Mouse (Mus musculus): Measurements from ENCODE around the gene Tmem115.
"Not testable (repeated sequence)": the region's sequence is repeated elsewhere in the genome, so short reads cannot be mapped to it uniquely, and the experiment has no call there.

The Tmem115 gene

DNA sequence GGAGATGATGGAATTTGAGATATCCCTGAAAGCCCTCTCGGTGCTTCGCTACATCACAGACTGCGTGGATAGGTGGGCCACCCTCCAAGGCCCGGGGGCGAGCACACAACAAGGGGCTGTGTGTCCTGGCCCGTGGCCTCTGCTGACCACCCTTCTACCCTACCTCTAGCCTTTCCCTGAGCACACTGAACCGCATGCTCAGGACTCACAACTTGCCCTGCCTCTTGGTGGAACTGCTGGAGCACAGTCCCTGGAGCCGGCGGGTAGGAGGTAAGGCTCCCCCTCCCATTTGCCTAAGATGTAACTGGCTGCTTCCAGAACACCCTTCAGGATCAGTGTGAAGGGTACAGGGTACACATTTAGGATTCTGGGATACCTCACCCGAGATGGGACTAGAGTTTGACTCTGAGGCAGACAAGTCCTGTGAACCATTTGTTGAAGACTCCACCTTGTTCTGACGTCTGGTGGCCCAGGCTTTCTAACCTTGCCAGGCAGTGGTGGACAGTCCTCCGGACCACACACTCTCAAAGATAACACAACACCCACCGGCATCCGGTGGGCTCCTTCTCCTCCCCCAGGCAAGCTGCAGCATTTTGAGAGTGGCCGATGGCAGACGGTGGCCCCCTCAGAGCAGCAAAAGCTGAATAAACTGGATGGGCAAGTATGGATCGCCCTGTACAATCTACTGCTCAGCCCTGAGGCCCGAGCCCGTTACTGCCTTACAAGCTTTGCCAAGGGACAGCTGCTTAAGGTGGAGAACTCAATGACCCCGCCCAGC, 15.7 kb downstream of the Tmem115 start:
- in situ Hi-C loops (cut with MboI; ENCODE audit: low sequenced_read_pairs) = no loop called here

GRCm38 (mm10) chr9:107550491-107551116, 16.9 kb downstream of the Tmem115 start:
- in situ Hi-C loops (cut with MboI; ENCODE audit: low sequenced_read_pairs) = no loop called here

DNA sequence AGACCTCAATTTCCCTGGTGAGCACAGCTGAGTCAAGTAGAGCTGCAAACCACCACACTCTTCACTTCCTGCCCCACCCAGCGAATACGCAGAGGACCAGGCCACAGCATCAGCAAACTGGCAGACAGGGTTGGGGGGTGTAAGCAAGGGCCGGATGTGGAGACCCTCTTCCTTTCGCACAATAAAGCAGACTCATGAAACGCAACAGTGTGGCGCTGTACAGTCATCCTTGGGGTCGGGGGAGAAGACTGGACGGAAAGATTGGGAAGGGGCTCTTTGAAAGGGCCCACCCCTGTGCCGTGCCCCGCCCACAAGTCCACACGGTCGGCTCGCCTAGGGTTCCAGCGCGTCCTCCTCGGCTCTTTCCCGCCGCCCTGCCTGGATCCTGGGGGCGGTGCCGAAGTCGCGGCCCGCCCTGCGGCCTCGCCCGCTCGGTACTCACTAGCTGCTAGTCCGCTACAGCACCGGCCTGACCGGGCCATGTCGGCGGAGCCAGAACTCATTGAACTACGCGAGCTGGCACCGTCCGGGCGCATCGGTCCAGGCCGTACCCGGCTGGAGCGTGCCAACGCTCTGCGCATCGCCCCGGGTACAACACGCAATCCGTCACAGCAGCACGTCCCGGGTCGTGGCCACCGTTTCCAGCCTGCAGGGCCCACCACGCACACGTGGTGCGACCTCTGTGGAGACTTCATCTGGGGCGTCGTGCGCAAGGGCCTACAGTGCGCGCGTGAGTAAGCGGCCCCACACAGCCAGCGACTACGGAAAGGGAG, 17.6 kb downstream of the Tmem115 start, which contains the start of gene Rassf1:
Gene Rassf1 (plus strand): TSS at position 439 of the 773 bp plus-strand sequence.
- in situ Hi-C loops (cut with MboI; ENCODE audit: low sequenced_read_pairs) = no loop called here

DNA sequence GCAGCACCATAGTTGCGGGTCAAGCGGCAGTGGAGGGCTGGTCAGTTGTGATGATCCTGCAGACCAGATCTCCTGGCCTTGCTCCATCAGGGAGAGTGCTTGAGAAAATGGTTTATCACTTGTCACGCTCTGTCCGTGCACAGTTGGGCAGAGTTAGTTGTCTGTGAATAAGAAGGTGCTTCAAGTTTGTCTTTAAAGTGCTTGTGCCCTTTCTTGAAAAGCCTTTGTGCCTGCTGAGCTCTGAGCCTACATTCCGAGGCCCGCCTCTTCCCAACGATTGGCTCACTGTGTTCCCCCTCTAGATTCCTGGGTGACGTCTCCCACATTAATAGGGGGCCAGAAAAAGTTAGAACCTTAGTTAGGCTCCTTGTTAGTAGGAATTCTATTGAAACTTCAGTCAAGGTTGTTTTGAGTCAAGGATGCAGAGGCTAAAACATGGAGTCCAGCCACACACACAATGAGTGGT, 18.2 kb downstream of the Tmem115 start:
- in situ Hi-C loops (cut with MboI; ENCODE audit: low sequenced_read_pairs) = no loop called here

- in situ Hi-C loops (cut with MboI; ENCODE audit: low sequenced_read_pairs) = no loop called here
Observed at GRCm38 (mm10) chr9:107552690-107553393, 19.1 kb downstream of the Tmem115 start.

DNA sequence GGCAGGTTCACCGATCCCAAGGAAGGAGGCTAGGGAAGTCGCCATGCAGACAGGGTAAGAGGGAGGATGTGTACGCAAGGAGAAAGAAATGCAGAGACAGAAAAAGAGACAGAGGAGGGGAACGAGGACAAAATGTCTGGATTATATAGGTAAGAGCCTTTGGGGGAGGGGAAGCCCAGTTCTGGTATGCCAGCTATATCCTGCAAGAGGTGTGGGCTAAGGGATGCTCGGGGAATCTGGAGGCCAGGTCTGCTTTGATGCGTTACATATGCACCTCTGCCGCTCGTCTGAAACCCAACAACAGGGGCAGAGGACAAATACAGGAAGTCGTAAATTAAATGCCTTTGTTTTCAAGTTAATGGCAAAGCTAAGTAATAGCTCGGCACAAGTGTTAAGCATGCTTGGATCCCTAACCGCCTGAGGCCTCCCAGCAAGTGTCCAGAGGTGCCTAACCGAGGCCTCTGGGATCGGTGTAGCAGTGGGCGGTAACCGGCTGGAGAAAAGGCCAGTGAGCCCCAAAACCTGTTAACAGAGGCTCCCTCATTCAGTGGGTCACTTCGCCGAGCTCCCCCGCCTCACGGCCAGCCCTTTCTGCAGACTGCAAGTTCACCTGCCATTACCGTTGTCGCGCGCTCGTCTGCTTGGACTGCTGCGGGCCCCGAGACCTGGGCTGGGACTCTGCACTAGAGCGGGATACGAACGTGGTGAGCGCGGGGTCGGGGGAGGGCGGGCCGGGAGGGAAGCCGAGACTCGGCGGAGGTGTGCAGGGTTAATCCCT, 20.0 kb downstream of the Tmem115 start:
- in situ Hi-C loops (cut with MboI; ENCODE audit: low sequenced_read_pairs) = no loop called here

- in situ Hi-C loops (cut with MboI; ENCODE audit: low sequenced_read_pairs) = no loop called here
Observed at GRCm38 (mm10) chr9:107554319-107554825, 20.6 kb downstream of the Tmem115 start.

GRCm38 (mm10) chr9:107555031-107555457, 21.3 kb downstream of the Tmem115 start:
- in situ Hi-C loops (cut with MboI; ENCODE audit: low sequenced_read_pairs) = no loop called here

DNA sequence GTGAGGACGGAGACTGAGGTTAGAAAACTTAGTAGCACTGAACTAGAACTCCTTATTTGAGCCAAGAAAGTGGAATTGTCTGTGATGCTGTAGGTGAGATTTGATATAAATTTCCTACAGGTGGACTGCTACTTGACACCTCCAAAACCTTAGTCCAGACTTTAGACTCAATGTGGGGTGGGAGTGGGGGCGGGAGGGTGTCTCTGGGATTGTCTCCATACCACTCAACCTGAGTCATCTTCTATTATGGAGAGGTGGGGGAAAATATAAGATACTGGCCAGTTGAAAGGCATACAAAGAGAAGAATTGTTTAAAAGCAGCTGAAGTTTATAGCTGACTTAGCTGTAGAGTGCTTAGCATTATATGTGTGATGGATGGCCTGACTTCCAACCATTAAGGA, 22.0 kb downstream of the Tmem115 start:
- in situ Hi-C loops (cut with MboI; ENCODE audit: low sequenced_read_pairs) = no loop called here

- in situ Hi-C loops (cut with MboI; ENCODE audit: low sequenced_read_pairs) = no loop called here
Observed at GRCm38 (mm10) chr9:107556346-107556745, 22.6 kb downstream of the Tmem115 start.

DNA sequence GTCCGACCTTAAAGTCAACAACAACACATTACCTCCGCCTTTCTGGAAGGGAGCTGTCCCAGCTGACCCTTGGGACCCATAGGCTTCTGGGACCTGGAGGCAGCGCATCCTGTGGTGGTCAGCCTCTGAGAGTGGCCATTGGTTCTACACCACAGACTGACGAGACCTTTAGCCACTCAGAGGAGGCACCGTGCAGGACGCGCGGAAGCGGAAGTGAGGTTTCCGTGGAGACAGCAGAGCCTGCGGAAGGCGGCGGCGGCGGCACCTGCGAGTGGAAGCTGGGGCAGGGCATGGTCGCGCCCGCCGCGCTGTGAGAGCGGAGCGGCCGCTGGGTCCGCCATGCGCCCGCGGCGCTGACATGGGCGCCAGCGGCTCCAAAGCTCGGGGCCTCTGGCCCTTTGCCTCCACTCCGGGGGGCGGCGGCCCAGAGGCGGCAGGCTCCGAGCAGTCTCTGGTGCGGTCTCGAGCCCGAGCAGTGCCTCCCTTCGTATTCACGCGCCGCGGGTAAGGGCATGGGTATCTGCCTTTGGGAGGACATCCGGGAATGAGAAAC, 29.4 kb downstream of the Tmem115 start, which contains the start of gene Tusc2:
Gene Tusc2 (plus strand): TSS at position 227 of the 553 bp plus-strand sequence.
- in situ Hi-C loops (cut with MboI; ENCODE audit: low sequenced_read_pairs) = no loop called here

- in situ Hi-C loops (cut with MboI; ENCODE audit: low sequenced_read_pairs) = not testable (repeated sequence)
Observed at GRCm38 (mm10) chr9:107565556-107565955, 31.8 kb downstream of the Tmem115 start.

DNA sequence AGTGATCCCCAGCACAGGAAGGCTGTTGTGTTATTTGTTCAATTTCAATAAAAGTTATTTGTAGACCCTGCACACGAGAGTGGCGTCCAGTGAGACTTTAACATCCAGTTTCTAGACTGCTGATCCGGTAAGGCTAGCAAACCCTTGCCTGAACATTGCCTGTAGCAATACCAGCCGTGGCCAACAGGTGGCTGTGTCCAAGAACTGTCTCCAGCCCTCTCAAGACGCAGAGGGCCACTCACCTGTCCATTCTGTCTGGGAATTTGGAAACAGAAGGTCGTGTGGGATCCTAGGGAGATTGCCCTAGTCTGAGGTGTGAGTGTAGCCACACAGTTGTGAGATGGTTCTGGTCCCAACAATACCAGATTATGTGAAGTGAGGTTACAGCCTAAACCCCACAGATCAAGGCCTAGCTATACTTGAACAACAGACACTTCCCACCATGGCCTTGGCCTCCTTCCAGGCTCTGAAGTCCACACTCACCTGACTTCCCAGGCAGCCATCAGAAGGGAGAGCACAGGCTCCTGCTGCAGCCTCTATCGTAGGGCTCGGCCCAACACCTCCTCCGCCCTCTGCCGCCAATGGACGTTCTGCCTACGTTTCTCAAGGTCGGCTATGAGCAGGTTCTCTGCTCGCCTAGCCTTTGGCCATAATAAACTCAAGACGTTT, 32.4 kb downstream of the Tmem115 start:
- in situ Hi-C loops (cut with MboI; ENCODE audit: low sequenced_read_pairs) = no loop called here

DNA sequence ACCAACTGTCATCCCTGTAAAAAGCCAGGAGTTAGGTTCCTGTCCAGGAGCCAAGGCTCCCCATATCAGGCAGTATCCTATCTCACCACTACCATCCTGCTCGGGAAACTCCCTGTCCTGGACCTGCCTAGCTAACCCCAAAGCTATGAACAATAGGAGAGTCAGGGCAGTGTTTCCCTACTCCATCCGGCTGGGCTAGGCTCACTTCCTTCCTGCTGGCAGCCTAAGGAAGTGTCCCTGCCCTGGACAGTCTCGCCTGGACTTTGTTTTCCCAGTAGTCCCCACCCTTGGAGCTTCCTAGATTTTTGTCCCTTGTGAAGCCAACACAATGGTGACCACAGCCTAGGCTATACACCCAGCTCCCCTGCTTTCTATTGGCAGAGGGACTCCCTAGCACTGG, 33.1 kb downstream of the Tmem115 start:
- in situ Hi-C loops (cut with MboI; ENCODE audit: low sequenced_read_pairs) = no loop called here

DNA sequence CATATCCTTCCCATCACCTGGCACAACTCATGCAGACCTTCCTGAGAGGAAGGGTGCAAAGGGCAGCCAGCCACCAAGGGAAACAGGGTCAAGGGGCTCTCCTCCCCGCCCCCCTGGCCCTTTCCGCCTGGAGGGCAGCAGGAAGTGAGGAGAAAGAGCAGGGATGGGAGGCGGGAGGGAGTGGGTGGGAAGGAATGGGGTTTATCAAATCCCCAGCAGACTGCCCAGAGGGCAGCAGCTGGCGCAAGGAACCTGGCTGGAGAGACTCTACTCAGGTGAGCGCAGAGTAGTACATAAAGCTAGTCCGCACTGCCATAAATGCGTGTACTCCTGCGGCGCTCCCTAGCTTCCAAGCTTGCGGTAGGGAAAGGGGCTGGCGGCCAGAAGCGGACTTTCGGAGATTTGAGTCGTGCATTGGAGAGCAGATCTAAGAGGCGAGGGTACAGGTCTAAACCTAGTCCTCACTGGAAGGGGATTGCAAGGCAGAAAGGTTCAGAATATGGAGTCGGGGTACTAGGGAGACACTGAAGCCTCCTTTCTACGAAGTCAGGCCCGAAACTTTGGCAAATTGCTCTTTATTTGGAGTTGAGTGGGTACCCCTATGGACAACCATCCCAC, 34.1 kb downstream of the Tmem115 start, which contains the start of gene Hyal2:
Gene Hyal2 (plus strand): TSS at position 244 of the 618 bp plus-strand sequence.
- in situ Hi-C loops (cut with MboI; ENCODE audit: low sequenced_read_pairs) = no loop called here

DNA sequence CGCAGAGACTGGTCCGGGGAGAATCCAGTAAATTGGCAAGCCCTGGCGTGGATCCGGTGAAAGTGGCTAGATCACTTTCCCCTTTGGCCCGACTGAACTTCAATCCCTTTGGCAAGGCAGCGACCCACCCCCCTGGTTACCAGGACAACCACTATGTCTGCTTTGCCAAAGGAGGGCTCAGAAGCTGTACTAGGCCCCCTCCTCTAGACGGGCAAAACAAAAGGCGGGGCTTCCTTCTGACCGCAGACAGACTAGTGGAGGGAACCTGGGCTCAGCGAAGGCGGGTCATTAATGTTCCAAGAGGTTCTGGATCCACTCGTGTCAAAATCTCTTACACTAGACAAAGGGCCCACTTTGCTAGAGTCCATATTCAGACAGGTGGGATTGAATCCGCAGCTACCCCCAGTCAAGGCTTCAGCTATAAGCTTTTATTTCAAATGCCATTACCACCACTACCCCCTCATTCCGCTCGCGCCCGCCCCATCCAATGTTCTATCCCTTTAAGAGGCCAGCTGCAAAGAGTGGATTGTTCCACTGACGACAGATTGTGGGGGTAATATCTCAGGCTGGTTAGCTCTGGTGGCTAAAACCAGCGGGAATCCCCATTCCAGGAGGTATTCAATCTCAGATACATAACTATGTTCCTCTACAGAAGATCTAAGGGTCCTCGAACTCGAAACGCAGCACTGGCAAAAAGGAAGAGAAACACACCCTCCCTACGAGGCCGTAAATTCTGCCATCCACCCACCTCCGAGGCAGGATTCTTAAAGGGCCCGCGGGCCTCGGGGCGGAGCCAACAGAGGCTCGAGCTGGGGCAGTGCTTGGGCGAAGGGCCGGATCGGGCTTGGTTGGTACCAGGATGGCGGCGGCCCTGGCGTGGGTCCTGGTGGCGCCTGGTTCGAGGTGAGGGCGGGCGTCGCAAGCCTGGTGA, 34.9 kb downstream of the Tmem115 start:
- in situ Hi-C loops (cut with MboI; ENCODE audit: low sequenced_read_pairs) = no loop called here

GRCm38 (mm10) chr9:107569270-107569669, 35.5 kb downstream of the Tmem115 start:
- in situ Hi-C loops (cut with MboI; ENCODE audit: low sequenced_read_pairs) = no loop called here
